Mouse (Mus musculus) stomach, embryonic 14.5 days (tissue): ENCODE results near the gene Tmem9. TPM values are rescaled to one million over a fixed set of nuclear protein-coding genes. Genes with fewer than 3 reads are reported as not detected.
A peak's percentile ranks its signal among the peaks of the same experiment; 100 is the strongest.

ENCODE experiments used
- ATAC-seq: fragments of 200-750 bp; cut with Nextera tagmentation; 2 replicates; pipeline ENCODE4 v1.8.0; 2017; ENCODE audit warnings: low read depth, moderate TSS enrichment; ENCODE audit not compliant: insufficient number of reproducible peaks, insufficient read depth, low FRiP score
- H3K27ac ChIP-seq: fragments of 300-500 bp; sonication (generic); 2 replicates; pipeline ENCODE4 v1.5.1; 2014; ENCODE audit warnings: mild to moderate bottlenecking, low read length, moderate library complexity, mixed read lengths
- H3K27me3 ChIP-seq: fragments of 300-500 bp; sonication (generic); 2 replicates; pipeline ENCODE4 v1.6.1; 2014; ENCODE audit warnings: low read length, control low read depth, mixed read lengths; ENCODE audit not compliant: control insufficient read depth, insufficient read depth
- H3K36me3 ChIP-seq: fragments of 300-500 bp; sonication (generic); 2 replicates; pipeline ENCODE4 v1.6.1; 2014; ENCODE audit warnings: mild to moderate bottlenecking, control low read depth, low read length, moderate library complexity, mixed read lengths; ENCODE audit not compliant: control insufficient read depth, insufficient read depth
- H3K4me1 ChIP-seq: fragments of 300-500 bp; sonication (generic); 2 replicates; pipeline ENCODE4 v1.6.1; 2014; ENCODE audit warnings: low read length, control low read depth, mixed read lengths; ENCODE audit not compliant: control insufficient read depth, insufficient read depth
- H3K4me2 ChIP-seq: fragments of 300-500 bp; sonication (generic); replicated peaks from 2 replicates; pipeline ENCODE4 v1.6.1; 2014; ENCODE audit warnings: low read depth, low read length, control low read depth
- H3K4me3 ChIP-seq: fragments of 300-500 bp; sonication (generic); 2 replicates; pipeline ENCODE4 v1.5.1; 2014; ENCODE audit warnings: low read depth, low read length, control low read depth
- H3K9ac ChIP-seq: fragments of 300-500 bp; sonication (generic); replicated peaks from 2 replicates; pipeline ENCODE4 v1.6.1; 2014; ENCODE audit warnings: low read depth, mild to moderate bottlenecking, control low read depth, low read length, moderate library complexity, mixed read lengths
- H3K9me3 ChIP-seq: fragments of 300-500 bp; sonication (generic); 2 replicates; pipeline ENCODE4 v1.6.1; 2016; ENCODE audit warnings: low read depth, low read length, control low read depth; ENCODE audit not compliant: control insufficient read depth
- WGBS: fragments of 180-500 bp; shearing (Covaris S2); extraction: QIAGEN DNeasy Blood & Tissue Kit; methylation state at CpG from one replicate; pipeline ENCODE4 v1.1.7; 2014; 5-methylcytosine and 5-hydroxymethylcytosine counted together
- polyA plus RNA-seq: library from polyadenylated mRNA; unstranded; fragments of >200 nt; fragmentation: Nextera tagmentation; extraction: Ambion mirVana; gene quantifications from 2 replicates; pipeline ENCODE4 v1.2.1, GENCODE M21; 2014

Gene Tmem9
- polyA plus RNA-seq, 1 experiment from 2014 or later = 136 TPM

DNA sequence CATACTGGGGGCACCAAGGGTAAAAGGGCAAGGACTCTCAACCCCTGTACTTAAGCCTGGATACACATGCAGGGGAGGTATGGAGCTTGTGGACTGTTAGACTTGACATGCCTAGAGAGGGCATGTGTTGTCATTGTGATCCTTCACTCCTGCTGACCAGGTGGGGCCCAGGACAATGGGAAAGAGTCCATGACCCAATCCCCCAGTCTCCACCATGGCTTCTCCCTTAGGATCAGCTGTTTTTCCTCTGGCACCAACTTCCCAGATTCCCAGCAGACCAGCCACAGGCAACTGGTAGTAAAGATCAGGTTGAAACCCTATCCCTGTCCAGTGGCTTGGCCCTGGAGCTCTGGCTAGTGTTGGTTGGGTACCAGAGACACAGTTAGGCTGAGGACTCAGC lies 18.1 kb upstream of the Tmem9 start:
- H3K27ac ChIP-seq = no peak overlapping the region
- no peaks in the 10 kb centered on the region for H3K36me3 ChIP-seq
- no peak overlapping the region for H3K9ac ChIP-seq
- no peaks in the 10 kb centered on the region for H3K27me3 ChIP-seq
- no peak overlapping the region for H3K4me3 ChIP-seq
- no peaks in the 10 kb centered on the region for H3K4me1 ChIP-seq
- no peak for ATAC-seq
- H3K9me3 ChIP-seq = no peaks in the 10 kb centered on the region
- no peak overlapping the region for H3K4me2 ChIP-seq

DNA sequence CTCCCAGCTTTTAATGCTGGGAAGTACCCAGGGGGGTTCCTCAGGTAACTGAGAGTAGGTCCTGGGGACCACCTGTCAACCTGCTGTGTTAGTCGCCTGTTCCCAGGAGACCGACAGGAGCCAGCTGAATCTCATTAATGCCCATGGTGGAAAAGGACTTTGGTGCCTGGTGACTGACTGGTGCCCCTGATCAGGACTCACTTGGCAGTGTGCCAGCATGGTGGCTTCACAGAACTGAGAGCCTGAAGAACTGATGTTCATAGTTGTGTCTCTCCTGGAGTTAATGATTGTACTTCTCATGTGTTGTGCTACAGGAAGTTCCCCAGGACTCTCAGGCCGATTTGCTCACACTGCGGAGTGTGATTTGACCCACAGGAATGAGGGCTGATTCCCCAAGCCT lies 14.5 kb upstream of the Tmem9 start:
- Histone ChIP-seq H3K9me3 (no peaks in the 10 kb centered on the region), H3K9ac (no peak overlapping the region), H3K4me1 (no peaks in the 10 kb centered on the region), H3K4me3 (no peak overlapping the region), H3K27me3 (no peaks in the 10 kb centered on the region), H3K4me2 (no peak overlapping the region), H3K36me3 (no peaks in the 10 kb centered on the region), H3K27ac (no peak overlapping the region)
- no peak for ATAC-seq
- 71% methylated on average over 4 of the region's 4 CpGs for WGBS

DNA sequence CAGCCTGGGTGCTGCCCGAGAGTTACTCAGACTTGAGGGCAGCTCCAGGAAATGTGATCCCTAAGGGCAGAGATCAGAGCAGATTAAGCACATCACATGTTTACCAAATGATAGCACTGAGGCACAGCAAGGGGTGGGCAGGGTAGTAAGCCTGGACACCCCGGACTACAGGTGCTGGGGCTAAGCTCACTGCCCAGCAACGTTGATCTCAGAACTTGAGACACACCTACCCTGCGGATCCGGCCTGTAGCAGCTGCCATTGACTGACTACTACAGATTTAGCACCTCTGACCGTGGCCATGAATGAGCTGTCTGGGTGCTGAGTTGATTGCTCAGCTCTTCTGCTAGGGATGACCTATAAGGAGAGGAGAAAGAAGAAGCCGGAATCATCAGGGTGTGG lies 10.4 kb upstream of the Tmem9 start:
- no peak overlapping the region for H3K27ac ChIP-seq
- 56% methylated on average over 7 of the region's 7 CpGs for WGBS
- ATAC-seq = no peak; the same call in 1 of the 2 replicates

DNA sequence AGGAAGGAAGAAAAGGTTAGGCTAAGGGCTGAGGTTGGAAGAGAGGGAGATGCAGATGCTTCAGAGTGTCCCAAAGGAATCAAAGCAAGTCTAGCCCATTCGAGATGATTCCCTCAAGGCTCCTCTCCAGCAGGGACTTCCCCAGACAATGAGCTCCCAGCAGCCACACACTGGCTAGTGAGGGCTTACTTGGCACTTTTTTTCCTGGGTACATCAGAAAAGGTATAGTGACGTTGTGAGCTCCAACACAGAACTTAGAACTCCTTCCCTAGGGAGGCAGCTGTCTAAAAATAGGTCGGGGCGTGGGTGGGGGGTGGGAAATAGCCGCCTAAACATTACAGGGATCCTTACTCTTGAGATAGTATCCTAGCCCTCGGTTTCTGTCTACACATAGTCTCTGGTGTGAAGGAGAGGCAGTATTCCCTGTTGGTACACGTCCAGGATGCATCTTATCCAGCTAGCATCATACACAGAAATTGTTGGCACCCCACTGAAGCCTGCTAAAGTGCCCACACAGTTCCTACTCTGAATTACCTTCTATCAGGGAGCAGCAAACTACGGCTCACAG lies 8.1 kb upstream of the Tmem9 start:
- Histone ChIP-seq H3K4me2 (no peak overlapping the region), H3K36me3 (no peaks in the 10 kb centered on the region), H3K9me3 (no peaks in the 10 kb centered on the region), H3K4me1 (no peaks in the 10 kb centered on the region), H3K9ac (no peak overlapping the region), H3K27ac (no peak overlapping the region), H3K4me3 (no peak overlapping the region), H3K27me3 (no peaks in the 10 kb centered on the region)
- 55% methylated on average over 8 of the region's 8 CpGs for WGBS
- no peak for ATAC-seq

More for the DNA sequence above, 10.4 kb upstream of the Tmem9 start:
- Histone ChIP-seq H3K27me3 (no peaks in the 10 kb centered on the region), H3K9me3 (no peaks in the 10 kb centered on the region), H3K9ac (no peak overlapping the region), H3K4me1 (no peaks in the 10 kb centered on the region), H3K4me3 (no peak overlapping the region), H3K4me2 (no peak overlapping the region), H3K36me3 (no peaks in the 10 kb centered on the region)

DNA sequence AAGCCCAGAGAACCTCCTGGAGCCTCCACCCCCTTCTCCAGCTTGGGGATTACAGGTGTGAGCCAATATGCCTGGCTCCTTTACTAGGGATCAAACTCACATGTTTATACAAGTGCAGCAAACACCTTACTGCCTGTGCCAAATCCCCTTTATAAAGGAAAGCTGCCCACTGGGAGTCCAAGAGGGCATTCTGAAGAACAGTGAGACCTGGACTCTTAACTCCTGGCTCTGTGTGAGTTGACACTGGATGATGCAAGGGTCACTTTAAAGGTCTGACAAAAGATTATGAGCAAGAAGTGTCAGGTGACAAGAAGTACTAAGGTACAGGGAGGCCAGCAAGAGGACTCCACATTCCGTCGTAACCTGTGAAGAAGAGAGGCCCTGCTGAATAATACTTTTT lies 6.5 kb upstream of the Tmem9 start:
- Histone ChIP-seq H3K36me3 (no peaks in the 10 kb centered on the region), H3K4me3 (no peak overlapping the region), H3K27ac (no peak overlapping the region), H3K4me1 (no peaks in the 10 kb centered on the region), H3K9ac (no peak overlapping the region), H3K9me3 (no peaks in the 10 kb centered on the region), H3K27me3 (no peaks in the 10 kb centered on the region), H3K4me2 (no peak overlapping the region)
- ATAC-seq = no peak
- 82% methylated on average over 2 of the region's 2 CpGs for WGBS

DNA sequence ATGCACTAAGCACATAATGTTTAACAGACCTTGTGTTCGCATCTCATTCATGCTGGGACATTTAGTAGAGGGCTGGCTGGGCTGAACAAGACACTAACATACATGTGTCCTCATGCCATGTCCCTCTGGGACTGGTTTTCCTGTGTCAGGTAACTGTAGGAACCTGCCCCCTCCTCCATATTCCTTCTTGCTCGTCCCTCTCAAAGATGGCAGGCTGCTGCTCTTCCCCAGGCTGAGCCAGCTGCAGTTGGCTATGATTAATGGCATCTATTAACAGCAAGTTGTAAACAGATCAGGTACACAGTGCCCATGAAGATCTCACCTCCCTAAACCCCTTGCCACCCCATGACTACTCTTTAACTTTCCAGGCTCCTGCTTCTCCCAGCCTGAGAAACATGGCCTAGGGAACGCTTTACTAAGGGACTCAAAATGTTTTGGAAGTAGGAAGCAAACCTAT lies 1.6 kb upstream of the Tmem9 start, which contains the start of gene Igfn1:
Igfn1 (minus strand) TSS at position 51 of the 457 bp plus-strand sequence.
- H3K9ac ChIP-seq = no peak within 1 kb of the TSS

DNA sequence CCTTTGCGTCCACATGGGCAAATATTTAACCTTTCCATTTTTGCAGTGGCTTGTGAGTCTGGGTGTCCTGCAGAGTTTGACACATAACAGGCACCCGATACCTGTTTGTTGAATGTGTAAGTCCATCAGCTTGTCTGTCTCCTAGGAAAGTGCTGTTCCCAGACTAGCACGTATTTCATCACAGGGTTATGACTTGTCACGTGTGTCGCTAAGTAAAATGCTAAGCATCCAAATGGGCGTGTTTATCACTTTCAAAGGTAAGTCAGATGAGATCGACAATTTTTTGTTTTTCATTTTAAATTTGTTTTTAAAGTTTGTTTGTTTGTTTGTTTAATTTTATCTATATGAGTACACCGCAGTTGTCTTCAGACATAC lies 196 bp downstream of the Tmem9 start:
- ATAC-seq = no peak; the same call in 1 of the 2 replicates
- Histone ChIP-seq H3K4me3 (peak overlapping the region; percentile 38), H3K27me3 (no peaks in the 10 kb centered on the region), H3K27ac (no peak overlapping the region), H3K4me2 (peak overlapping the region; percentile 67), H3K36me3 (no peaks in the 10 kb centered on the region), H3K9ac (no peak overlapping the region), H3K9me3 (no peaks in the 10 kb centered on the region), H3K4me1 (peaks cover 6% of the 10 kb centered on the region; the same call in 1 of the 2 replicates)
- 24% methylated on average over 8 of the region's 8 CpGs for WGBS

More for the DNA sequence above, 1.6 kb upstream of the Tmem9 start, which contains the start of gene Igfn1:
- peaks cover 6% of the 10 kb centered on the region; the same call in 1 of the 2 replicates for H3K4me1 ChIP-seq
- H3K27me3 ChIP-seq = no peaks in the 10 kb centered on the region
- H3K36me3 ChIP-seq = no peaks in the 10 kb centered on the region
- peak within 1 kb of the TSS; percentile 67; the same call in 1 of the 2 replicates for H3K4me2 ChIP-seq
- ATAC-seq = no peak
- 62% methylated on average over 3 of the region's 3 CpGs for WGBS
- no peaks in the 10 kb centered on the region for H3K9me3 ChIP-seq
- H3K4me3 ChIP-seq = 0 out of 2 replicates have a peak within 1 kb of the TSS, but pooled peaks have one; percentile 38
- no peak within 1 kb of the TSS for H3K27ac ChIP-seq

DNA sequence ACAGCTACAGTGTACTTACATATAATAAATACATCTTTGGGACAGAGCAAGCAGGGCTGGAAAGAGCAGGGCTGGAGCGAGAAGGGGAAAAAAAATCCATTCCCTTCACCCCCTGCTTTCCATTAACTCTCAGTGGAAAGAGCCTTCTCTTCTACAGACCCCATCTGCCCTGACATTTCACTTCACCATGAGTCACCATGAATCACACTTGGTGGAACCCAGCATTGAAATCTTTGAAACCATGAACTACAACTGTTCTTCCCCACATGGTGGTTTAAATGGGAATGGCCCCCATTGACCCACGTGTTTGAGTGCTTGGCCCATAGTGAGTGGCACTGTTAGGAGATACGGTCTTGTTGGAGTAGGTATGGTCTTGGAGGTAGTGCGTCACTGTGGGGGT lies 2.3 kb downstream of the Tmem9 start:
- Histone ChIP-seq H3K4me2 (no peak overlapping the region), H3K4me3 (no peak overlapping the region), H3K9ac (no peak overlapping the region), H3K36me3 (no peaks in the 10 kb centered on the region), H3K27me3 (no peaks in the 10 kb centered on the region), H3K9me3 (no peaks in the 10 kb centered on the region), H3K27ac (no peak overlapping the region), H3K4me1 (peaks cover 6% of the 10 kb centered on the region; the same call in 1 of the 2 replicates)
- ATAC-seq = no peak
- 87% methylated on average over 4 of the region's 4 CpGs for WGBS

DNA sequence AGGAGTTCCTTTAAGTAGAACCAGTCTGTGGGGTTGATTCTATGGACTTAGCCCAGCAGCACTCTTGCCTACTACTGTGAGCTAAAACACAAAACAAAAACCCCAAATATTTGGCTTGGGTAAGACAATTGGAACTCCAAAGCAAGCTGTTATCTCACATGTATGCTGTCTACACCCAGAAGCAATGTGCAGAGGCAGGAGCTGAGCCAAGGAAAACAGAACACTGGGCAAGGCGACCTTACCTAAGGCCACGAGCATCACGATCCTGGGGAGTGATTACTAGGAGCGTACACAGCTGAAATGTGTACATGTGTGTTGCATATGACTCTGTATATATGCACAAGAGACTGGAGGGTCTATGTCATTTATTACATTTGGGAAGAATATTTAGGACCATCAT lies 5.6 kb downstream of the Tmem9 start:
- H3K4me1 ChIP-seq = peaks cover 4% of the 10 kb centered on the region; the same call in 1 of the 2 replicates
- no peaks in the 10 kb centered on the region for H3K9me3 ChIP-seq
- no peak overlapping the region for H3K27ac ChIP-seq
- no peak overlapping the region for H3K9ac ChIP-seq
- ATAC-seq = no peak
- H3K36me3 ChIP-seq = no peaks in the 10 kb centered on the region
- H3K4me2 ChIP-seq = no peak overlapping the region
- H3K27me3 ChIP-seq = no peaks in the 10 kb centered on the region
- H3K4me3 ChIP-seq = no peak overlapping the region
- 70% methylated on average over 4 of the region's 4 CpGs for WGBS
